Mouse (Mus musculus): ENCODE measurements around the gene Kif5c.

The Kif5c gene

GRCm38 (mm10) chr2:49621234-49621633 is 2.1 kb downstream of the Kif5c start:
- peak; percentile 38 for DNase-seq (ENCODE audit: low spot score)

- DNase-seq (ENCODE audit: low spot score): no peak
Observed at GRCm38 (mm10) chr2:49625581-49625980, 6.5 kb downstream of the Kif5c start.

GRCm38 (mm10) chr2:49627611-49628010 is 8.5 kb downstream of the Kif5c start:
- DNase-seq (ENCODE audit: low spot score): no peak

GRCm38 (mm10) chr2:49628094-49628705 is 9.1 kb downstream of the Kif5c start:
- DNase-seq (ENCODE audit: low spot score): no peak

GRCm38 (mm10) chr2:49629181-49629580 is 10.1 kb downstream of the Kif5c start:
- DNase-seq (ENCODE audit: low spot score): no peak

- DNase-seq (ENCODE audit: low spot score): no peak
Observed at GRCm38 (mm10) chr2:49630636-49631035, 11.5 kb downstream of the Kif5c start.

GRCm38 (mm10) chr2:49633231-49633630 is 14.1 kb downstream of the Kif5c start:
- DNase-seq (ENCODE audit: low spot score): peak; percentile 72

- no peak for DNase-seq (ENCODE audit: low spot score)
Observed at GRCm38 (mm10) chr2:49642761-49643160, 23.7 kb downstream of the Kif5c start.

GRCm38 (mm10) chr2:49643756-49644155 is 24.7 kb downstream of the Kif5c start:
- no peak for DNase-seq (ENCODE audit: low spot score)

- no peak for DNase-seq (ENCODE audit: low spot score)
Observed at GRCm38 (mm10) chr2:49647591-49647990, 28.5 kb downstream of the Kif5c start.

- no peak for DNase-seq (ENCODE audit: low spot score)
Observed at GRCm38 (mm10) chr2:49648344-49648743, 29.2 kb downstream of the Kif5c start.

GRCm38 (mm10) chr2:49648806-49649205 is 29.7 kb downstream of the Kif5c start:
- no peak for DNase-seq (ENCODE audit: low spot score)

GRCm38 (mm10) chr2:49649211-49649610 is 30.1 kb downstream of the Kif5c start:
- DNase-seq (ENCODE audit: low spot score): no peak

- no peak for DNase-seq (ENCODE audit: low spot score)
Observed at GRCm38 (mm10) chr2:49651737-49652136, 32.6 kb downstream of the Kif5c start.

- no peak for DNase-seq (ENCODE audit: low spot score)
Observed at GRCm38 (mm10) chr2:49654606-49655005, 35.5 kb downstream of the Kif5c start.

GRCm38 (mm10) chr2:49655195-49655873 is 36.2 kb downstream of the Kif5c start:
- no peak for DNase-seq (ENCODE audit: low spot score)

GRCm38 (mm10) chr2:49655874-49656195 is 36.7 kb downstream of the Kif5c start:
- no peak for DNase-seq (ENCODE audit: low spot score)

GRCm38 (mm10) chr2:49656988-49657387 is 37.9 kb downstream of the Kif5c start:
- no peak for DNase-seq (ENCODE audit: low spot score)

GRCm38 (mm10) chr2:49657666-49658065 is 38.6 kb downstream of the Kif5c start:
- no peak for DNase-seq (ENCODE audit: low spot score)

GRCm38 (mm10) chr2:49658988-49659387 is 39.9 kb downstream of the Kif5c start:
- DNase-seq (ENCODE audit: low spot score): no peak

- DNase-seq (ENCODE audit: low spot score): peak; percentile 37
Observed at GRCm38 (mm10) chr2:49659964-49660363, 40.9 kb downstream of the Kif5c start.

GRCm38 (mm10) chr2:49660375-49660923 is 41.4 kb downstream of the Kif5c start:
- DNase-seq (ENCODE audit: low spot score): no peak

- no peak for DNase-seq (ENCODE audit: low spot score)
Observed at GRCm38 (mm10) chr2:49661348-49661747, 42.2 kb downstream of the Kif5c start.

GRCm38 (mm10) chr2:49661872-49662271 is 42.8 kb downstream of the Kif5c start:
- no peak for DNase-seq (ENCODE audit: low spot score)
